Mouse (Mus musculus) B cell, adult (primary cell): ENCODE measurements around the gene Pip4p1. TPM values are rescaled to one million over a fixed set of nuclear protein-coding genes. Genes with fewer than 3 reads are reported as not detected.

Experiments
- total RNA-seq: library from RNA; stranded (reverse); gene quantifications from 4 replicates; pipeline ENCODE4 v1.2.4, GENCODE M21; 2023; ENCODE audit not compliant: inconsistent age

The Pip4p1 gene
- total RNA-seq: 224 to 227 TPM (median 225 TPM) in 4 replicates

DNA sequence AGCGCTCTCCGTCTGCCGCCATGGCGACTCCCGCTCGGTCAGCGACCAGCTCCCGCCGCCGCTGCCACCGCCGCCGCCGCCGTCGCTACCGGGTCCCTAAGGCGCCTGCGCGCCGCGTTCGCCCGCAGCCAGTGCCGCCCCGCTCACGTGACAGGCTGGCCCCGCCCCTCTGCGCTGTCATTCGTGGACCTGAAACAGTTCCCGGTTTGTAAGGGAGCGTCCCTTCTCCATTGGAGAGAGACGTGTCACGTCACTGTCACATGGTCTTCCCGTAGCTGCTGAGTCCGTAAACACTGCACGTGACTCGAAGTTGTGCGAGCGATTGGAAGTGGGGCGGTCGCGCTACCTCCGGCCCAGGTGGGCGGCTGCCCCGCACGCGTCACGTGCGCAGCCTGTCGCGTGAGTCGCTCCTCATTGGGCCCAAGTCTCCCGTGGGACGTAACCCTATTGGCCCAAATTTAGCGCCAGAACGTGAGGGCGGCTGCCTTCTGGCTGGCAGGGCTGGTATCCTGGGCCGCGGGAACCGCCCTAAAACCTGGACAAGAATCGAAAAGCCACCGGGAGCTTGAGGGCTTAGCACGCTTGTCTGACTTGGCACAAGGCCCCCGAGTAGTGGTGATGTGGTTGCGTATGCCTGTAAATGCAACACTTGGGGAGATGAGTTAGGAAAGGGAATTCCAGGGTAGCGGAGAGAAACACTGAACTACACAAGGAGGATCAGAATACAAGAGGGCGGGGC lies at the start of gene Pip4p1, which contains the start of gene Pnp:
TSS of gene Pip4p1 (minus strand) at position 103 of the 739 bp plus-strand sequence.
TSS of gene Pnp (plus strand) at position 329 of the 739 bp plus-strand sequence.

DNA sequence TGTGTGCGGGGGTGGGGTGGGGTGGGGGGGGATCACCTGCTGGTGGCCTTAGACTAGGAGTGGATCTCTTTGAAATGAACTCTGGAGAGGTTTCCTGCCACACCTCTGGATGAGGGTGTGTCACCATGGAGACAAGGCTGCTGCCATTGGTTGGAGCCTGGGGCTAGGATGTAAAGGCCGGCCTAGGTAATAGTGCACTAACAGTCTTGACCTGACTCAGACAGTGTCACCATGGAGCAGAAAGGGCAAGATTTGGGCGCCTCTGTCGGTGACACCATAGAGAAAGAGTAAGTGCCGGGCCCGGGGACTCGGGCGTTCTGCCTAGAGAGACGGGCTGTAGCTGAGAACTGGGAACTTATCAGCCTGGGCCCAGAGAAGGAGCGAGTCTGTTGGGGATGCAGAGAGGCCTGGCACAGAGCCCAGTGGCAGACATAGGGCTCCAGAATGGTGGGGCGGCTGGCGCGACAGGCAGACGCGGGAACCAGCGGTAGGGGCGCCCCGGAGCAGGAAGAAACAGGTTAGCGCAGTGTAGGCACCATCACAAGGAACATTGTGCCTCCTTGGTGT lies 25.4 kb upstream of the Pip4p1 start, which contains the start of gene Pnp2:
TSS of gene Pnp2 (plus strand) at position 51 of the 567 bp plus-strand sequence.

GRCm38 (mm10) chr14:50943932-50944667 lies 13.4 kb upstream of the Pip4p1 start, which contains the start of gene Gm49342:
Gene Gm49342, plus strand, starts transcription at chr14:50944517.

DNA sequence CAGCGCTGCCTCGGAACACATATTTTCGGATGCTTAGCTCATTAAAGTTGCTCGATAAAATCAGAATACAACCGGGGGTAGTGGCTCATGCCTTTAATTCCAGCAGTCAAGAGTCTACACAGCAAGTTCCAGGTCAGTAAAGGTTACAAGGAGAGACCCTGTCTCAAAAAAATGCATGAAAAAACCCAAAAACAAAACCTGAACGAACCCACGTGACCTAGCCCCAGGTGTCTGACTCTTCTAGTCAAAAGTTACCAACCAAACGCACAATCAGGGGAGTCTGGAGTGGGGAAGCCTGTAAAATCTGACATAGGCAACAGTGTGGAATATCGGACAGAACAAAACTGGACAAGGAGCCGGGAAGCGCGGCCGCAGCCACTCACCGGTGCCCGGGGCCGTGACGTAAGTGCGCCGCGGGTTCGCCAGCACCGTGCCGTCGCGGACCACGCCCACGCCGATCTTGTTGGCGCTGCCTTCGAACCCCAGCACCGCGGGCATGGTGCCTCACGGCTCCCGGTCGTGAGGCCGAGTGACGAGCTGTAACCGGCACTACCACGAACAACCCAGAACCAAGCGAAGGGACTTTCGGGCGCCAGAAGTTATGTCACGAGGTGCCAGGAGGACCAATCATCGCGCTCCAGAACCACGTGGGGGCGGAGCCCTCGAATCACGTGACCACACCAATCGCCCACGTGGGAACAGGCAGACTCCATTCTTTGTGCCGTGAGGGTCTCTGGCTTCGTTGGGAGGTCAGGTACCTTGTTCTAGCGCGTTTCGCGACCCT lies 6.2 kb downstream of the Pip4p1 start, which contains the start of the genes Osgep and Apex1:
TSS of gene Osgep (minus strand) at position 613 of the 784 bp plus-strand sequence.
TSS of gene Apex1 (plus strand) at position 688 of the 784 bp plus-strand sequence.

GRCm38 (mm10) chr14:50897374-50897765 lies 33.3 kb downstream of the Pip4p1 start, which contains the start of gene Klhl33:
Gene Klhl33, minus strand, starts transcription at chr14:50897507.

Other genes starting within 250 kb of the Pip4p1 start
- not detected in 4 replicates for gene Olfr747, start 237.7 kb downstream of the Pip4p1 start, total RNA-seq
- gene Olfr748, start 223.5 kb downstream of the Pip4p1 start, total RNA-seq: not detected in 4 replicates
- not detected in 4 replicates for gene Olfr749, start 185.8 kb downstream of the Pip4p1 start, total RNA-seq
- gene Ttc5, start 145.3 kb downstream of the Pip4p1 start, total RNA-seq: 77.4 to 93.8 TPM (median 87.5 TPM) in 4 replicates
- gene Ccnb1ip1, start 123.1 kb downstream of the Pip4p1 start, total RNA-seq: 1.3 to 2.2 TPM in 2 of 4 replicates, not detected in the others
- 51.3 to 61.6 TPM (median 56.8 TPM) in 4 replicates for gene Parp2, start 123.0 kb downstream of the Pip4p1 start, total RNA-seq
- 50.0 to 57.6 TPM (median 57.1 TPM) in 4 replicates for gene Tep1, start 60.3 kb downstream of the Pip4p1 start, total RNA-seq
- gene Klhl33, start 33.3 kb downstream of the Pip4p1 start, total RNA-seq: not detected in 4 replicates
- 52.9 to 58.7 TPM (median 56.4 TPM) in 4 replicates for gene Osgep, start 6.0 kb downstream of the Pip4p1 start, total RNA-seq
- 45.2 to 63.2 TPM (median 45.7 TPM) in 4 replicates for gene Apex1, start 5.9 kb downstream of the Pip4p1 start, total RNA-seq
- gene Pnp, start 226 bp upstream of the Pip4p1 start, total RNA-seq: 32.7 to 38.2 TPM (median 37.1 TPM) in 4 replicates
- gene Gm49342, start 13.7 kb upstream of the Pip4p1 start, total RNA-seq: 21.2 to 39.4 TPM (median 23.8 TPM) in 4 replicates
- 1.2 to 3.4 TPM (median 2.5 TPM) in 4 replicates for gene Pnp2, start 25.1 kb upstream of the Pip4p1 start, total RNA-seq
- not detected in 4 replicates for gene Rnase10, start 76.9 kb upstream of the Pip4p1 start, total RNA-seq
- gene Rnase9, start 111.0 kb upstream of the Pip4p1 start, total RNA-seq: not detected in 4 replicates
- gene Rnase11, start 119.3 kb upstream of the Pip4p1 start, total RNA-seq: not detected in 4 replicates
- gene Rnase12, start 126.8 kb upstream of the Pip4p1 start, total RNA-seq: 1.1 to 2.9 TPM (median 1.6 TPM) in 3 of 4 replicates, not detected in the other
- not detected in 4 replicates for gene Olfr750, start 143.6 kb upstream of the Pip4p1 start, total RNA-seq
- 0.32 to 1.5 TPM (median 0.81 TPM) in 4 replicates for gene Rnase4, start 160.2 kb upstream of the Pip4p1 start, total RNA-seq
- not detected in 4 replicates for gene Ang, start 160.3 kb upstream of the Pip4p1 start, total RNA-seq
- gene Eddm3b, start 183.6 kb upstream of the Pip4p1 start, total RNA-seq: not detected in 4 replicates
- 106 to 123 TPM (median 116 TPM) in 4 replicates for gene Rnase6, start 193.1 kb upstream of the Pip4p1 start, total RNA-seq
- gene Rnase1, start 215.9 kb upstream of the Pip4p1 start, total RNA-seq: 0.72 TPM in 1 of 4 replicates, not detected in the others
- gene Rnase2b, start 231.4 kb upstream of the Pip4p1 start, total RNA-seq: not detected in 4 replicates